Mouse (Mus musculus): ENCODE measurements around the gene Cd83. TPM values are rescaled to one million over a fixed set of nuclear protein-coding genes. Genes with fewer than 3 reads are reported as not detected.
A peak's percentile ranks its signal among the peaks of the same experiment; 100 is the strongest.

Gene Cd83
- 1 to 10 TPM; 6.9 to 8.5 TPM for total RNA-seq (2021)
- long read RNA-seq, transcript Cd83-201 (5 exons, 2,477 nt) = major isoform, 24 of 28 reads
- long read RNA-seq, partial matches to known transcripts = 0 of 28 reads
- long read RNA-seq, other reads (novel, unspliced or antisense) = 0 of 28 reads

DNA sequence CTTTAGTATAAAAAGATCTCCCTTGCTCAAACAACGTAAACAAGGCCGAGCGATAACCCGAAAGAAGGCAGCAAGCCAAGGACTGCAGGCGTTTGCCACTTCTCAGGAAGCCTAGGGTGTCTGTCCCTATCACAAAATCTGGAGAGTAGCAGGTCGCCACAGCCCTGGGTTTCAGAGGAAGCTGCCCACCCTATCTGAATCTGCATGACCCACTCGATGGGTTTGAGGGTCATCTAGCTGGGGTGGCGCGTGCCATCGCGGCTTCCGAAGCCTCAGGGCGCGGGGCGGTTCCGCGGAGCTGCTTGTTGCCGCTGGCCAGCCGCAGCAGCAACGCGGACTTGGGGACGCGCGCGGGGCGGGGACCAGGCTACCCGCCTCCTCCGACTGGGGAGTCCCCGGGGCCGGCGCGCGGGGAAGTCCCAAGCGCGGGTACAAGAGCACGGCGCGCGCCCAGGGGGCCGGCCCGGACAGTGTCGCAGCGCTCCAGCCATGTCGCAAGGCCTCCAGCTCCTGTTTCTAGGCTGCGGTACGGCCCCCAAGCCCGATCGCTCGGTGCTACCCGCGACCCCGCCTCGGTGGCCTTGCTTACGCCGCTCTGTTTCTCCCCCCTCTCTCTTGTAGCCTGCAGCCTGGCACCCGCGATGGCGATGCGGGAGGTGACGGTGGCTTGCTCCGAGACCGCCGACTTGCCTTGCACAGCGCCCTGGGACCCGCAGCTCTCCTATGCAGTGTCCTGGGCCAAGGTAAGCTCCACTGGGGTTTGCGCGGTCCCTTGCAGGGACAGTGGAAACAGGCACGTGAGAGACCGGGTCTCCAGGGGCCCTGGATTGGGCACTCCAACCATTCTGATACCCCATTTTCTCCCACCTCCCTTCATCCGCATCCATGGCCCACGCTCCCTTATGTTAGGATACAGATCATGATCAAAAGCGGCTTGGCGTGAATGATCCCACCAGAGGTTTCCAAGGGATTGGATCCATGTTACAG lies at the start of gene Cd83:
Gene Cd83 (plus strand): TSS at position 51 of the 987 bp plus-strand sequence.
- peak; percentile 47 to 69 for DNase-seq (ENCODE audit: low spot score in 2 of 2)

DNA sequence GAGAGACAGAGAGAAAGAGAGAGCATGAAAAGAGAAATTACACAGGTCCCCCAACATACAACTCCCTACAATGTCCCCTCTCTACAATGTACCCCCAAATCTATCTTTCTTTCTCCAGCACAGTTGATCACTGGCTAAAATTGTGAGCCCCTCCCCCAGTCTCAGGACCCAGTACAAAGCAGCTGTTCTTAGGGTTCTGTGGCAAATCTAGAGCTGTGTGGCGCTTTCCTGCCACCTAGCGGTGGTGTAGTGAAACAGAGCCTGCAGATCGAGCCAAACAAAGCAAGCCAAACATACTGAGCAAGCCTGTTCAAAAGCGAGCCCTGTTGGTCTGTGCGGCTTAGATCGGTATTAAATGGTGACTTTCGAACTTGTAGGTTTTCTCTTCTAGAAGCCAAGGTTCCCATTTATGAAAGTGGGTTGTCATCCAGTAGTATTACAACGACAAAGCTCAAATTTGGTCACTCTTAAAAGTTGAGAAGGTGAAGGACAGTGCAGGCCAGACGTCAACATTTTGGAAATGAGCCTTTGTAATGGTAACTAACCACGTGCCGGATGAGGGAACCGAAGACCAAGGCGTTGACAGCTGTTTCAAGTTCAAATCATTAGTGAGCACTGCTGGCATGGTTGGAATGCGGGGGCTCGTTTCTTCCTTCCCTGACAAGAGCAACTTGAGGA lies 44.8 kb upstream of the Cd83 start:
- DNase-seq (ENCODE audit: low spot score in 2 of 2) = peak; percentile 91 to 93

DNA sequence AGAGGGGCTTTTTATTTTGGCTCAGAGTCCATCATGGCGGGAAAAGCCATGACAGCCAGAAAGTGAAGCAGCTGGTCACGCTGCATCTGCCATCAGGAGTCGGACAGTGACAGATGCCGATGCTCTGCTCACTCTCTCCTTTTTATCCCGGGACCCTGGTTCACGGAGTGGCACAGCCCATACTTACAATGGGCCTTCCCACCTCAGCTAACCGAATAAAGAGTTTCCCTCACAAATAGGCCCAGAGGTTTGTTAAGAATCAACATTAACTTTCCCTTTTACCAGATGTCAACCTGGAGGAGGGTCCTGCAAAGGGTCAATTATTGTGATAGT lies 44.3 kb upstream of the Cd83 start:
- no peak for DNase-seq (ENCODE audit: low spot score in 2 of 2)

DNA sequence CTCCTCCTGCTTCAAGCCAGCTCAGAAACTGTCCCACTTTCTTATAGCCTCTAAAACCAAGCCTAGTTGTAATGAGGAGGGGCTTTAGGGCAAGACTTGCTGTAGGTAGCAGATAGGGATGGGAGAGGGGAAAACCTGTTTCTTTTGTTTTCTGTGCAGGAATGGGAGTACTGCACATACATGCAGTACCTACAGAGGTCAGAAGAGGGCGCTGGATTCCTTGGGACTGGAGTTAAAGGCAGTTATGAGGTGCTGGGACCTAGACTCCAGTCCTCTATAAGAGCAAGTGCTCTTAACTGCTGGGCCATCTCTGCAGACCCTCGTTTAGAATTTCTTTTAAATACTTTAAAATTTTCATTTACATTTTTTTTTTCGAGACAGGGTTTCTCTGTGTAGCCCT lies 41.9 kb upstream of the Cd83 start:
- no peak for DNase-seq (ENCODE audit: low spot score in 2 of 2)

DNA sequence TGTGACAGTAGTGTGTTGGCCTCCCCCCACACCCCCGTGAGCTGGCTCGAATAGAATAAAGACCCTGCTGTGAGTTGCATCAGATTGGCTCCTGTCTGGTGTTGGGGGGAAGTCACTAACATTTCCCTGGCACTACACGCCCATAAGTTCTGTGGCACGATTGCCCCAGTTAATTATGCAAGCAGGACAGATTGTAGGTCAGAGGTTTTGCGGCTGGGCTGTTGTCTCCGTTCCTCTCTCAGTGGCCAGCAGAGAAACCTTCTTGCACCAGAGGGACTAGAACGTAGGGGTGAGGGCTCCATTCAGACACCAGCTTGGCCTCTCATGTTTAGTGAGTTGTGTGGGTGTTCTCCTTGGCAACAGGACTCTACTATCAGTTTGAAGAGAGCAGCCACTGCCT lies 40.3 kb upstream of the Cd83 start:
- no peak for DNase-seq (ENCODE audit: low spot score in 2 of 2)

DNA sequence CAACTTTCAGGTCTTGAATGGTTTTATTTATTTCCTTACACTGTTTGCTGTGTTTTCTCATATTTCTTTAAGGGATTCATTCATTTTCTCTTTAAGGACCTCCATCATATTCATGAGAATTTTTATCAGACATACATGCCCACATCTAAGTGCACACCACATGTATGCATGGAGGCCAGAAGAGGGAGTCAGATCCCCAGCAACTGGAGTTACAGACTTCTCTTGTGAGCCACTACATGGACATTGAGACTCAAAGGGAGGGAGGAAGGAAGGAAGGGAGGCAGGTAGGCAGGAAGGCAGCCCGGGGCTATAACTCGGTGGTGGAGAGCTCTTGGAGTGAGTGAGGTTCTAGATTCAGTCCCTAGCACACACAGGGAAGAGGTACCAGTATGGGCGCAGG lies 34.3 kb upstream of the Cd83 start:
- no peak for DNase-seq (ENCODE audit: low spot score in 2 of 2)

DNA sequence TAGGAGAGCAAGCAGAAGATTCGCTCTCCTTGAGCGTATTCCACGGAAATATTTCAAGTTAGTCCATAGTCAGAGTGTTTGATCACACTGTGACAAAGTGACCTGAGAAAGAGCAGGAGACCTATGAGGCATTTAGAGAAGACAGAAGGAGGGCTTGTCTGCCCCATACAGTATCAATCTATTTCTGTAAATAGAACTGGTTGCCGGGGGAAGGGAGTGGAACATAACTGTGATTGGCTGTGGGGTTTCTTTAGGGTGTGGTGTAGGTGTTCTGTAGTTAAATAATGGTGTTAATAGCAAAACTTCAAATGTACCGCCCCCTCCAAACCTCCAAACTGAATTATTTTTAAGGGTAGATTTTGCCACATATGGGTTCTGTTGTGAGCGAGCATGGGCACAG lies 33.6 kb upstream of the Cd83 start:
- DNase-seq (ENCODE audit: low spot score in 2 of 2) = no peak

DNA sequence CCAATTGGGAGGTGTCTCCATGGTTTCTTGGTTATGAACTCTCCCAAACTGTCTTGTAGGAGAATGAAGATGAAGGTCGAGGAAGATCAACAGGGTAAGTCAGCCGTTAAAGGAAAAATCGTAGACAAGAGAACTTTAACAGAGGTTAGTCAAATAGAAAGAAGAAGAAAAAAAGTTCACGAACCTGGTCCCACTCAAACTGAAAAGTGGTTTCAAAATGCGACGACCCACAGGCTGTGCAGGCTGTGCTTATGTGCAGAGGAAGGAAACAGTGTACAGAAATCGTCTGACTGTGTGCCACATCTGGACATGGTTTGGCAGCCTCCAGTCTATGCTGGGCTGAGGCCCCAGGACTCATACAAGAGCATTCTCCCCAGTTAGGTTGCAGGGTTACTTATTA lies 32.2 kb upstream of the Cd83 start:
- no peak for DNase-seq (ENCODE audit: low spot score in 2 of 2)

DNA sequence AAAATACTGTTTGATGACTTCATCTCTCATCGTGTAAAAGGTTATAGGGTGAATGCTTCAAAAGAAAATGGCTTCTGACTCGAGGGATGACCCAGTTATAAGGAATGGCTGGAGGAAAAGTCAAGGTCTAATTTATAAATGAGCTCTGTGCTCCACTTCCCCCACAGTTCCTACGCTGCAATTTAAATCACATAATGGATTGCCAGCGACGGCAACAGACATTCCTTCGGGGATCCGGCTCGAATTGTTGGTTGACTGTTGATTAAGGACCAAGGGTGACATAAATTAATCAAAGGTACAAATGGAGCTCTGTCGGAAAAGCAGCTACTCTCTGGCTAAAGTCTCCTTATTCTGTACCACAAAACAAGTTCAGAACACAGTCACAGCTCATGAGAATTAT lies 30.9 kb upstream of the Cd83 start:
- no peak for DNase-seq (ENCODE audit: low spot score in 2 of 2)

DNA sequence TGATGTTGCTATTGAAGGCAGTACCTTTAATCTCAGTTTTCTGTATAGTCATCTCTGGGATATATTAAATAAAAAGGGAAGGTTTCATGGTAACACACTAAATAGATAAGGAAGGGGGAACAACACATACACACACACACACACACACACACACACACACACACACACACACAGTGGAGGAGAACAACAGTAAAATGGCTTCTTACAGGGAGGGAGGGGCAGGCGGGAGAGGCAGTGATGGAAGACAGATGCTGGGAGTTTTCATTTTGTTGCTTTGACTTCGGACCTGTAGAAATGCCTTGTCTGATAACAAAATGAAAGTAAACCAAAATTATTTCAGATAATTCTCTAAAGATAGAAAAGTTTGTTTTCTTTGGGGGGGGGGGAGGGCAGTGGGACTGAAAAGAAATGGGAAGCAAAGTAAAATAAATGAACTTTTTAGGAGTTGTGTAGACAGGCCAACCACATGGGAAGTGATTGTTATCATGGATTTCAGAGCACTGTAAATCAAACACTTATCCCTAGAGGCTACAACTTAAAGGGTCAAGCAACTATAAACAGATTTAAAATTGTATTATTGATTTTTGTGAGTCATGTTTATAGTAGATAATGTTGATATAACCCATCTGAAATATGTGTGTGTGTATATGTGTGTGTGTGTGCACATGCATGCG lies 30.0 kb upstream of the Cd83 start:
- no peak for DNase-seq (ENCODE audit: low spot score in 2 of 2)

DNA sequence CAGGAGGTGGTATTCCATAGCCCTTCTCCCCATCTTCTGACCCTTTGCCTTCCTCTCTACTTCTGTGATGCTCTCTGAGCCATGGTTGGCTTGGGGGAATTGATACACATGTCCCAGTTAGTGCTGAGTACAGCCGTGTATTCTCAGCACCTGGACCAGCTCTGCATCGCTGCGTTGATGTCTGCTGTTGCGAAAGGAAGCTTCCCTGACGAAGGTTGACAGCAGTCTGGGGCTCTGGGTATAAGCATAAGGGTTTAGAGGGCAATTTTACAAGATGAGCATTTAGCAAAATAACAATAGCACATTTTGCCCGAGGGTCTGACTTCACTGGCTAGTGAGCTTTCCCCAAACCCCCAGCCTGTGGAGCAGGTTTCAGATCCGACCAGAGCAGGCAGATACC lies 29.0 kb upstream of the Cd83 start:
- DNase-seq (ENCODE audit: low spot score in 2 of 2) = no peak

DNA sequence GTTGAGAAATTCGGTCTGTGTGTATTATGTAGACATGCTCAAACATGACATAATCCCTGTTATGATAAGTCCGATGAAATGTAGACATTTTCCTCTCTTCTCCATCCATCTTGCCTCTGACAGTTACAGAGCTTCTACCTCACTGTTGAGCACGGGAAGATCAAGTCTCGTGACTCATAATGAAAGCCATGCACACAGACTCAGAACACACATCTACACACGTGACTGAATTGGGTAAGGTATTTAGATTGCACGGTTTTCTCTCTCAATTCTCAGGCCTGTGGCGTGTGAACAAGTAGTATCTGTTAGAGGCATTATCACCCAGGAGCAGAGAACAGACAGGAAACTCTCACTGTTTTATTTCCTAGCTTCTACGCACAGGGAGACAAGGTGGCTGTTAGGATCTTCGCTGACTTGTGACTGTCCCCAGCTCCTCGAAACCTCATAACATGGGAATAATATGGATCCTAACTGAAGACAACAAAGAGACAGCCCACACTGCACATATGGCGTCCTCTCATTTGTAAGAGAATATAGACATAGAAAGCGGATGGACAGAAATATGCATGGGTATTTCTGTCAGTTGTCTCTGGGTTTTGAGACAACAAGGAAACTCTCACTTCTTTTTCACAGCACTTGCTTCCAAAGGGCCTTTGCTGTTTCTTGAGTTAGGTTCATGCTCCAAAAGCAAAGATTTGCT lies 23.3 kb upstream of the Cd83 start:
- DNase-seq (ENCODE audit: low spot score in 2 of 2) = no peak

DNA sequence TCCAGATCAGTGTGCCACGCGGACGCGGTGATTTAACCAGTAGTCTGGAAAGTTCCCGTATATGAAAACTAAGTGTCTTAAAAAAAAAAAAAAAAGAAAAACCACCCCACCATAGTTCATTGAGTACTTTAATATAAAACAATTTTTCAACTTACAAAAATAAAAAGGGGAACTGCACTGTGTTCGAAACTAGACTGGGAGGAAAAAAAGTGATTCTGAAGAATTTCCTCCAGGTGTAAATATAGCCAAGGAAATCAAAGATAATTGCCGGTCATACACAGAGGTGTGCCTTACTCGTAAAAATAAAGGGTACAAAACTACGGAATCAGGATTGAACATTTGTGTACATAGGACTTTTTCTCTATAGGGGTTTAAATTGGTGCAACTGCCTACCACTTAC lies 21.7 kb upstream of the Cd83 start:
- no peak for DNase-seq (ENCODE audit: low spot score in 2 of 2)

DNA sequence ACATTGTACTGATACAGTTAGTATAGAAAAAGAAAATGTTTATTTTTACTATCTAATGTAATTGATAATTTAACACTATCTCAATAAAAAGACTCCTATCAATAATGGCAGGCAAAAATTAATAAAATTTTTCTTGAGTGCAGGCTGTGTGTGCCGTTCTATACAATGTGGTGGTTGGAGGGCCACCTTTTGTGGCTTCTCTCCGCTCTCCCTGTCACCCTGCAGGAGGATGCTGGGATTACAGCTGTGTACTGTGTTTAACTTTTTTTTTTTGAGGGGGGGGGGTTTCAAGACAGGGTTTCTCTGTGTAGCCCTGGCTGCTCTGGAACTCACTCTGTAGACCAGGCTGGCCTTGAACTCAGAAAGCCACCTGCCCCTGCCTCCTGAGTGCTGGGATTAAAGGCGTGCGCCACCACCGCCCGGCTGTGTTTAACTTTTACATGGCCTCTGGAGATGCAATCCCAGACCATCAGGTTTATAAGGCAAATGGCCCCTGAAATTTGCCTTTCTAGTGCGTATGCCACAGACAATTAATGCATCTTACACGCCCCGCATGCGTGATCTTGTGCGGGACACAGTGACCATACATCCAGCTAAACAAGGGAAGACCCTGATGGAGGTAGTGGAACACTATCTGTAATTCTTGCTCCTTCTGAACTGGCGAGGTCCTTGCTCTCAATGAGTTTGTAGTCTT lies 21.1 kb upstream of the Cd83 start:
- DNase-seq (ENCODE audit: low spot score in 2 of 2) = no peak

DNA sequence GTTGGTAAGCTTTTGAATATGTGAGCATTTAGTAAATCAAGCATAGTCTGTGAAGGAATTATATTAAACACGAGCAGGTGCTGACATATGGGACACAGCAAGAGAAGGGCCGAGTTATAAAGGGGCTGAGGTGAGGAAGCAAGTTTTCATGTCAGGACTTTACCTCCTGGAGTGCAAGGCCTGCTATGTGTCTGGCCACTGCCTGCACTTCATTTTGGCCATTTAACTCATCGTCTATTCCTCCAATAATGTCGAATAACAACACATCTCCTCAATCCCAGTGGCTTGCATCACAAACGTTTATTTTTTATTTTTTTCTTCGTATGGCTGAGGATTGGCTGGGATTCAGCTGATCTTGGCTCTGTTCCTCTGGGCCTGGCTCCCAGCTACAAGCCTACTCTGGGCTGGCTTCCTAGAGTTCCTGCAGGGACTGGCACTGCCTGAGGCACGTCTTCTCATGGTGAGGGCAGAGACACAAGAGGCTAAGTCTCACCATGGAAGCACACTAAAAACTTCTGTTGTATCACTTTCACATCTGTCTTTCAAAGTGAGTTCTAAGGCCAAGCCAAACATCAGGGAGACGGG lies 20.5 kb upstream of the Cd83 start:
- DNase-seq (ENCODE audit: low spot score in 2 of 2) = peak; percentile 54 to 68

DNA sequence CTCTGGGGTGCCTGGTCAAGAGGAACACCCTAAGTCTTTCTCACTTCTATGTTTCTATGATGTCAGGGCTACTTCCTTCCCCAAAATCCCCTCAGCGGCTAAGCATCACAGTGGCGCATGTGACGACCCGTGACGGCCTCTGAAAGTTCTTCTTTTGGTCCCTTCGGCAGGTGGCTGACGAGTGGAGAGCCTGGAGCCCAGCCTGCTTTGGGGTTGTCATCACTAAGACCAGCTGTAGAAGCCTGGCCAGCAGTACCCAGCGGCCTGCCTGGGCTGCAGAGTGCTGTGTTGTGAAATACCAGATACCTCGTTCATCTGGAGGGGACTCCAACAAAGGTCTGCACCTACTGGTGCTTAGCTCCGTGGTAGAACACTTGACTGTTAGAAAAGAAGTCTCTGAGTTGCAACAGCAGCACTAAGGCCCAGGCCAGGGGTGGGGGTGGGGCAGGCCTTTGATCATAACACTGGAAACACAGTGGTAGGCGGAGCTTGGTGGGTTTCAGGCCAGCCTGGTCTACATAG lies 19.2 kb upstream of the Cd83 start:
- no peak for DNase-seq (ENCODE audit: low spot score in 2 of 2)

DNA sequence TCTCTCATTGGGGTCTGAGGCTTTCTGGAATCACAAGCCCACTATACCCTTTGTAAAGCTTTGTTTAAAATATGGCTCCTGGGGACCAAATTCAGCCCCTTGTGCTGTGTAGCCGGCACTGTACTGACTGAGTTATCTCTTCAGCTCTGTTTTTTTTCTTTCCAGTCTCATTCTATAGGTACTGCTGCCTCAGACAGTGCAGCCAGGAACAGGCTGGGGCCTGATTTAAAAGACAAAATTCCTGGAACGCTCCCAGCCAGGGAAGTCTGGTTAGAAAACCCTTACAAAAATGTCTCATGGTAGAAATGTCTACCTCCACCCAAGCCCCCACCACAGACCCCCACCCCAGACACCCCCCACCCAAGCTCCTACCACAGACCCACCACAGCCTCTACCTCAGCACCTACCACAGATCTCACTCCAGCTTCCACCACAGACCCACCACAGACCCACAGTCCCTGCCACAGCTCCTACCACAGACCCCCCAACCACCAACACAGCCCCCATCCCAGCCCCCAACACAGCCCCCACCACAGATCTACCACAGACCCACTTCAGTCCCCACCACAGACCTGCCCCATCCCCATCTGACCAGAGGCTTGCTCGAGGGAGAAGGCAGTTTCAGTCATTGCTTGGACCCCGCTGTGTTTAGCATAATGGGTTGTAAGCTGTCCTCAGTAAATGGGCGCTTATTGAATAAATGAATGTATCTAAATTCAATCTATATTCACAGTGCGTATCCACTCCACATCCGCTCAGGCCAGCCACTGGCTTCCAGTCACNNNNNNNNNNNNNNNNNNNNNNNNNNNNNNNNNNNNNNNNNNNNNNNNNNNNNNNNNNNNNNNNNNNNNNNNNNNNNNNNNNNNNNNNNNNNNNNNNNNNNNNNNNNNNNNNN lies 17.5 kb upstream of the Cd83 start:
- no peak for DNase-seq (ENCODE audit: low spot score in 2 of 2)

DNA sequence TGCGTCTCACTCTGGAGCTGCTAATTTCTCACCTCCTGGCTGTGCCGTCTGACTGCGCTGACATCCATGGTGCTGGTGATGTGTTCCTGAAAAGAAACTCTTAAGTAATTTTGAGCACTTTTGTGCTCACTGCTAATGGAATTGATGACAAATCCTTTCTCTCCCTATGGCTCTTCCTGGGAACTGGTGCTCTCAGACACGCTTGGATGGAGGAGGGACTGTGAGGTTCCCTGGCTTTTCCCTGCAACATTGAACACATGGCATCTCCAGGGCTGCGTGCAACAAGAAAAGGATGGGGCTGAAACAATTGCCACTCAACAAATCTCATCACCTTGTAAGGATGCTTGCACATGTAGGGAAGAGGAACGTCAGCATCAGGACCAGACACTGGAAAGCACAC lies 11.6 kb upstream of the Cd83 start:
- no peak for DNase-seq (ENCODE audit: low spot score in 2 of 2)

DNA sequence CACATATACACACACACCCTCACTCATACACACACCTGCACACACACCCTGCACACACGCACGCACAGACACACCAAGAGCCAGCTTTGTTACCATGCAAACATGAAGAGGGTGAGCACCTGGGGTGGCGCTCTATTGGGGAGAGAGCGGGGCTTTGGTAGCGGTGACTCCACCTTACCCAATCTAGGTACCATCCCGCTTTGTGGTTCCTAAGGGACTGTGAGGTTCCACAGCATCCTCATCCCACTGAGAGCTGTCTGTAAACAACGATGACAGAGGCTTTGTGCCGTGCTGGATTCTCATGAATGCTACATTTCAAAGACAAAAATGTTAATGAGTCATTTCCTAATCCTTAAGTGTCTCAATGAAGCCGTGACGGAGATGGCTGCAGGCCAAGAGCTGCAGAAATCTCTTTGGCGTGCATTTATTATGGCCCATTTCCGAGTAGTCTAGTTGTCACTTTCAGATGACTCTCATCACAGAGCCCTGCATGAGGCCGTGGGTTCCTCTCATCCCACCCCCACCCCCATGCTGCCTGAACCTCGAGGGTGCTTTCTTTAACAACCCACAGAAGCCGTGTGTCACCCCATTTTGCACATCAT lies 10.5 kb upstream of the Cd83 start:
- DNase-seq (ENCODE audit: low spot score in 2 of 2) = peak; percentile 55 to 61
